Mouse (Mus musculus): ENCODE measurements around the gene Med29. TPM values are rescaled to one million over a fixed set of nuclear protein-coding genes. Genes with fewer than 3 reads are reported as not detected.

The Med29 gene
- 46.6 and 48.5 TPM in 2 replicates for polyA plus RNA-seq (2012; rRNA removed)

GRCm38 (mm10) chr7:28392429-28393271, at the start of gene Med29, which contains the start of gene Paf1:
Gene Med29, minus strand, starts transcription at chr7:28392708.
Gene Paf1, plus strand, starts transcription at chr7:28392951.

GRCm38 (mm10) chr7:28436932-28437570, 44.5 kb upstream of the Med29 start, which contains the start of gene Gmfg:
Gene Gmfg, plus strand, starts transcription at chr7:28437447.

GRCm38 (mm10) chr7:28380237-28381016, 12.1 kb downstream of the Med29 start, which contains the start of gene Zfp36:
Gene Zfp36, minus strand, starts transcription at chr7:28380253.

GRCm38 (mm10) chr7:28372251-28373108, 20.0 kb downstream of the Med29 start, which contains the start of gene Plekhg2:
Gene Plekhg2, minus strand, starts transcription at chr7:28372599.

GRCm38 (mm10) chr7:28350155-28350883, 42.2 kb downstream of the Med29 start, which contains the start of gene Rps16:
Gene Rps16, plus strand, starts transcription at chr7:28350652.

GRCm38 (mm10) chr7:28338108-28338998, 54.2 kb downstream of the Med29 start, which contains the start of gene Supt5:
Gene Supt5, minus strand, starts transcription at chr7:28338746.

Other genes with a start within 250 kb of the Med29 start
- gene Fbl, start 223.0 kb downstream of the Med29 start, polyA plus RNA-seq (2012; rRNA removed): 25.7 and 29.3 TPM in 2 replicates
- gene Dyrk1b, start 213.2 kb downstream of the Med29 start, polyA plus RNA-seq (2012; rRNA removed): 38.3 and 38.8 TPM in 2 replicates
- 6.1 and 6.9 TPM in 2 replicates for gene Eid2, start 124.8 kb downstream of the Med29 start, polyA plus RNA-seq (2012; rRNA removed)
- gene Eid2b, start 115.0 kb downstream of the Med29 start, polyA plus RNA-seq (2012; rRNA removed): 9.7 and 11.1 TPM in 2 replicates
- gene Selenov, start 101.5 kb downstream of the Med29 start, polyA plus RNA-seq (2012; rRNA removed): 0.12 TPM in 1 of 2 replicates, not detected in the other
- gene Dll3, start 90.5 kb downstream of the Med29 start, polyA plus RNA-seq (2012; rRNA removed): 0.59 and 0.84 TPM in 2 replicates
- gene Timm50, start 80.6 kb downstream of the Med29 start, polyA plus RNA-seq (2012; rRNA removed): 64.2 and 71.4 TPM in 2 replicates
- 99.8 and 106 TPM in 2 replicates for gene Supt5, start 54.0 kb downstream of the Med29 start, polyA plus RNA-seq (2012; rRNA removed)
- gene Rps16, start 42.1 kb downstream of the Med29 start, polyA plus RNA-seq (2012; rRNA removed): 1,165 and 1,439 TPM in 2 replicates
- 24.4 and 27.5 TPM in 2 replicates for gene Plekhg2, start 20.1 kb downstream of the Med29 start, polyA plus RNA-seq (2012; rRNA removed)
- 66.9 and 93.6 TPM in 2 replicates for gene Zfp36, start 12.5 kb downstream of the Med29 start, polyA plus RNA-seq (2012; rRNA removed)
- gene Paf1, start 243 bp upstream of the Med29 start, polyA plus RNA-seq (2012; rRNA removed): 77.0 and 82.7 TPM in 2 replicates
- gene Gmfg, start 44.7 kb upstream of the Med29 start, polyA plus RNA-seq (2012; rRNA removed): 7.5 and 12.5 TPM in 2 replicates
- 5.8 and 6.1 TPM in 2 replicates for gene Lrfn1, start 59.3 kb upstream of the Med29 start, polyA plus RNA-seq (2012; rRNA removed)
- not detected in 2 replicates for gene Ifnl2, start 117.7 kb upstream of the Med29 start, polyA plus RNA-seq (2012; rRNA removed)
- not detected in 2 replicates for gene Ifnl3, start 130.1 kb upstream of the Med29 start, polyA plus RNA-seq (2012; rRNA removed)
- gene Sycn, start 148.2 kb upstream of the Med29 start, polyA plus RNA-seq (2012; rRNA removed): 4,353 and 7,367 TPM in 2 replicates
- gene Nccrp1, start 154.5 kb upstream of the Med29 start, polyA plus RNA-seq (2012; rRNA removed): 4.8 and 11.5 TPM in 2 replicates
- gene Samd4b, start 205.4 kb upstream of the Med29 start, polyA plus RNA-seq (2012; rRNA removed): 99.8 and 116 TPM in 2 replicates
- 106 and 117 TPM in 2 replicates for gene Pak4, start 205.5 kb upstream of the Med29 start, polyA plus RNA-seq (2012; rRNA removed)
- not detected in 2 replicates for gene Acp7, start 238.6 kb upstream of the Med29 start, polyA plus RNA-seq (2012; rRNA removed)

All from colon, adult 2 months (tissue).